Mouse (Mus musculus) neural tube, embryonic 14.5 days (tissue): ENCODE measurements around the gene Ifi205. TPM values are rescaled to one million over a fixed set of nuclear protein-coding genes. Genes with fewer than 3 reads are reported as not detected.
"Not testable (repeated sequence)": the region's sequence is repeated elsewhere in the genome, so short reads cannot be mapped to it uniquely, and the experiment has no call there.

Experiments
- ATAC-seq: fragments of 200-750 bp; cut with Nextera tagmentation; 2 replicates; pipeline ENCODE4 v1.8.0; 2017; ENCODE audit warnings: low read depth, mild to moderate bottlenecking, moderate TSS enrichment, moderate library complexity
- H3K27ac ChIP-seq: fragments of 300-500 bp; sonication (generic); 2 replicates; pipeline ENCODE4 v1.5.1; 2014; ENCODE audit warnings: low read depth, mild to moderate bottlenecking, control low read depth, low read length, moderate library complexity, mixed read lengths
- H3K27me3 ChIP-seq: fragments of 300-500 bp; sonication (generic); 2 replicates; pipeline ENCODE4 v1.6.1; 2014; ENCODE audit warnings: low read length; ENCODE audit not compliant: control insufficient read depth, insufficient read depth
- H3K36me3 ChIP-seq: fragments of 300-500 bp; sonication (generic); 2 replicates; pipeline ENCODE4 v1.6.1; 2014; ENCODE audit warnings: low read length, mixed read lengths; ENCODE audit not compliant: control insufficient read depth, insufficient read depth
- H3K4me1 ChIP-seq: fragments of 300-500 bp; sonication (generic); 2 replicates; pipeline ENCODE4 v1.6.1; 2014; ENCODE audit warnings: low read length; ENCODE audit not compliant: control insufficient read depth, insufficient read depth
- H3K4me2 ChIP-seq: fragments of 300-500 bp; sonication (generic); 2 replicates; pipeline ENCODE4 v1.6.1; 2014; ENCODE audit warnings: mild to moderate bottlenecking, low read depth, low read length, control low read depth
- H3K4me3 ChIP-seq: fragments of 300-500 bp; sonication (generic); 2 replicates; pipeline ENCODE4 v1.5.1; 2014; ENCODE audit warnings: low read depth, low read length, control low read depth, mixed read lengths
- H3K9ac ChIP-seq: fragments of 300-500 bp; sonication (generic); replicated peaks from 2 replicates; pipeline ENCODE4 v1.6.1; 2014; ENCODE audit warnings: low read depth, mild to moderate bottlenecking, control low read depth, low read length, mixed read lengths
- H3K9me3 ChIP-seq: fragments of 300-500 bp; sonication (generic); 2 replicates; pipeline ENCODE4 v1.6.1; 2016; ENCODE audit warnings: low read length; ENCODE audit not compliant: control insufficient read depth
- WGBS: fragments of 180-500 bp; shearing (Covaris S2); extraction: QIAGEN DNeasy Blood & Tissue Kit; methylation state at CpG from one replicate; pipeline ENCODE4 v1.1.7; 2014; 5-methylcytosine and 5-hydroxymethylcytosine counted together
- polyA plus RNA-seq: library from polyadenylated mRNA; unstranded; fragments of >200 nt; fragmentation: Nextera tagmentation; extraction: Ambion mirVana; gene quantifications from 2 replicates; pipeline ENCODE4 v1.2.1, GENCODE M21; 2014

Gene Ifi205
- polyA plus RNA-seq, 1 experiment from 2014 or later, result not detected

DNA sequence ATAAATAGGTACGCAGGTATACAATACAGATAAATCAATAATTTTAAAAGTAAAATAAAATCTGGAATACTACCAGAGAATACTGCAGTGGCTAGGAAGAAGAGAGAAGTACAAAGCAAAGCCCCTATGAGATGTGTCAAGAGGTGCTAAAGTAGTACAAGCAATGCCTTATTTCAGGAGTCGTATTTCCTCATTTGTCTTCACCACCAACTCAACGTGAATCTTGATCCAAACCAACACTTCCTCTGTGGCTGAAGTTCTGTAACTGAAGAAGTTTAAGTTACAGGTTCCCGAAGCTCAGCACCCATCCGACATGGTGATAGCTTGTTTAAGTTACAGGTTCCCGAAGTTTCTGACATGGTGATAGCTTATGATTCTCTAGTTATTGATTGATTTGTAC lies 16.6 kb upstream of the Ifi205 start:
- ATAC-seq, H3K4me1 ChIP-seq, H3K27me3 ChIP-seq, H3K9ac ChIP-seq, H3K9me3 ChIP-seq, H3K27ac ChIP-seq, H3K36me3 ChIP-seq, H3K4me2 ChIP-seq, H3K4me3 ChIP-seq: not testable (repeated sequence)
- 93% methylated on average over 5 of the region's 6 CpGs for WGBS

DNA sequence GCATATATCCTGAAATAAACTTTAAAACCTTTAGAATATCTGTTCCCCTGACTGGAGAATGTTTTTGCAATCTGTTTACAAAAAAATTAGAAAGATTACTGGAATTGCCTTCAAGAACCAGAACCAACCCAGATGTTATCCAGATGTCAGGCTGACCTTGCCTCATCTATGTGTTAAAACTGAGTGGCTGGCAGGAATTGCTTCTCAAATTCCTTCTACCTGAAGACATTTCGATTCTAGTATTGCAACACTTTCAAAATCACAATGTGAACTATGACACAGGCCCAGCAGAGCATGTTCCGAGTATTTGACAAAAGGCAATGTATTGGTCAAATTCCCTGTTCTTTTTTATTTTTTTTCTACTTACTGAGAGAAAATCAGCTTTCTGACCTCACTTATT lies 12.8 kb upstream of the Ifi205 start:
- Histone ChIP-seq H3K9me3 (no peaks in the 10 kb centered on the region), H3K9ac (no peak overlapping the region), H3K4me1 (no peaks in the 10 kb centered on the region), H3K27me3 (no peaks in the 10 kb centered on the region), H3K4me3 (no peak overlapping the region), H3K36me3 (no peaks in the 10 kb centered on the region), H3K27ac (no peak overlapping the region), H3K4me2 (no peak overlapping the region)
- ATAC-seq, result no peak
- 75% methylated on average over 2 of the region's 2 CpGs for WGBS

DNA sequence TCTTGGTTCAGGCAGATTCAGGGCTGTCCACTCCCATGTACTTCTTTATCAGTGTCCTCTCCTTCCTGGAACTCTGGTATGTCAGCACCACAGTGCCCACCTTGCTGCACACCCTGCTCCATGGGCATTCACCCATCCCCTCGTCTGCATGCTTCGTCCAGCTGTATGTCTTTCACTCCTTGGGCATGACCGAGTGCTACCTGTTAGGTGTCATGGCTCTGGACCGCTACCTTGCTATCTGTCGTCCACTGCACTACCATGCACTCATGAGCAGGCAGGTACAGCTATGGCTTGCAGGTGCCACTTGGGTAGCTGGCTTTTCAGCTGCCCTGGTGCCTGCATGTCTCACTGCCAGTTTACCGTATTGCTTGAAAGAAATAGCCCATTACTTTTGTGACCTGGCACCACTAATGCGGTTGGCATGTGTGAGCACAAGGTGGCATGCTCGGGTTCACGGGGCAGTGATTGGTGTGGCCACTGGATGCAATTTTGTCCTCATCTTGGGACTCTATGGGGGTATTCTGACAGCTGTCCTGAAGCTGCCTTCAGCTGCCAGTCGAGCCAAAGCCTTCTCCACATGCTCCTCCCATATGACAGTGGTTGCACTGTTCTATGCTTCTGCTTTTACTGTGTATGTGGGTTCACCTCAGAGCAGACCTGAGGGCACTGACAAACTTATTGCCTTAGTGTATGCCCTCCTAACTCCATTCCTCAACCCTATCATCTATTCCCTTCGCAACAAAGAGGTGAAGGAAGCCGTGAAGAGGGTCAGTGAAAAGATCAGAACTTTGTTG lies 10.7 kb upstream of the Ifi205 start:
- not testable (repeated sequence) for H3K9ac ChIP-seq, H3K27me3 ChIP-seq, H3K36me3 ChIP-seq, ATAC-seq, H3K4me2 ChIP-seq, H3K4me3 ChIP-seq, H3K9me3 ChIP-seq, H3K4me1 ChIP-seq, H3K27ac ChIP-seq
- 89% methylated on average over 12 of the region's 12 CpGs for WGBS

DNA sequence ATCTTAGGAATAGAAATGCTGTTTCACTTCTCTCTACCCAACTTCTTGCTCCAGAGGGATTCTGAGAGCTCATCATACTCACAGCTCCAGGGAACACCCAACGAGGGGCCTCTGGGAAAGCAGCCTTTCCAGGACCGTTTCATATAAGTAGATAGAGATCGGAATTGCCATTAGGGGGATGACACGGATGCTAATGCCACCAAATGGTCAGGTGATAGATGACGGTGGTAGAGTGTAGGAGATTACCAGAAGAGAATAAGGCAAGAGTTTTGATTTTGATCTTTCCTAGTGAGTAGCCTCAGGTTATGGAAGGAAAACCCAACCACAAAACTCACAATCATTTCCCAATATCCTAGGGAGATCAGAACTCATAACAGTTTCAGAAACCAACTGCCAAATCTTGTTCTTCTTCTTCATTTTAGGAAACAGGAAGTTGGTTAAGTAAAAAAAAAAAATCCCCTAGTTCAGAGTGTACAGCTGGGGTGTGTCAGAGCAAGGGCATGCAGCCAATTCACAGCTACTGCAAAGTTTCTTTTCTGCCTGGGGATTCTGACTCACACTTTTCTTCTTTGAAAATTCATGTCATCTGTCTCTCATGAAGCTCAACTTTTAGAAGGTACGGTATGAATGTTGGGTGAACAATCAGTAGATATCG lies 9.0 kb upstream of the Ifi205 start, which contains the start of gene Olfr433:
Olfr433 (plus strand) TSS at position 183 of the 655 bp plus-strand sequence.
- H3K4me2 ChIP-seq, result no peak within 1 kb of the TSS
- ATAC-seq, result no peak
- WGBS, result 91% methylated on average over 7 of the region's 7 CpGs

DNA sequence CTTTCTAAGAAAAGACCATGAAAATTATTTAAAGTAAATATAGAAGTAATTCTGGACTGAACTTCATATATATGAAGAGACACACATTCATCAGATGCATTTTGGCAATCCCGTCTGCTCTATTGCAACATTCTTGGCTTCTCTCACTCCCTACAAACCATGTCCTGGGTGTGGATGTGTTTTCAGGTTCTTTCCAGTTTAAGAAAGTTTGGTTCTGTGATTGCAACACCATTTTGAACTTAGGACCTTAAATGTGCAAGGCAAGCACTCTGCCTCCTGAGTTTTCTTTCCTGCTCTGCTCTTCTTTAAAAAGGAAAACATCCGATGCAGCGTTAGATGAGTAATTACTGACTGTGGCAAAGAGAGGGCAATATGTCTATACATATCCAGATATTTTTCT lies 6.9 kb upstream of the Ifi205 start:
- Histone ChIP-seq H3K4me2 (no peak overlapping the region), H3K27me3 (no peaks in the 10 kb centered on the region), H3K36me3 (no peaks in the 10 kb centered on the region), H3K9me3 (no peaks in the 10 kb centered on the region), H3K9ac (no peak overlapping the region), H3K4me3 (no peak overlapping the region), H3K4me1 (no peaks in the 10 kb centered on the region), H3K27ac (no peak overlapping the region)
- ATAC-seq, result no peak
- WGBS, result 92% methylated on average over 3 of the region's 3 CpGs

More for the DNA sequence above, 9.0 kb upstream of the Ifi205 start, which contains the start of gene Olfr433:
- no peaks in the 10 kb centered on the region for H3K4me1 ChIP-seq
- H3K9me3 ChIP-seq, result no peaks in the 10 kb centered on the region
- H3K9ac ChIP-seq, result no peak within 1 kb of the TSS
- H3K36me3 ChIP-seq, result no peaks in the 10 kb centered on the region
- no peaks in the 10 kb centered on the region for H3K27me3 ChIP-seq
- H3K27ac ChIP-seq, result no peak within 1 kb of the TSS
- H3K4me3 ChIP-seq, result no peak within 1 kb of the TSS

DNA sequence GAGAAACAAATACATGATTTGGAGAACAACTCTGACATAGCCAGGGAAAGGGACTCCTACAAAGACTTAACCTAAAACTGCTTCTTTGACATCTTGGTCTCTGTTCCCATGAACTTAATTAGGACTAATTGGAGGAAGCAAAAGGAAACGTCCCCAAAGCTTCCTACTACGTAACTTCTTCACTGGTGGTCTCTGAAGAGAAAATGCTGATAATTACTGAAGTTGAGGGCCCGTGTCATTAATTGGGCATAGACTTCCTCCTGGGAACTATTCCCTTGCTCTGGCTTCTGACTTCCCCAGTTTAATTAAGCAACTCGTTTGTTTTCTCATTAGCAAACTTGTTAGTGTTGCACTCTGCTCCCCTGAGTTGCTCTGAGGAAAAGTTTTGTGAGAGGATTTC lies 4.2 kb upstream of the Ifi205 start:
- Histone ChIP-seq H3K27me3 (no peaks in the 10 kb centered on the region), H3K36me3 (no peaks in the 10 kb centered on the region), H3K4me3 (no peak overlapping the region), H3K4me1 (no peaks in the 10 kb centered on the region), H3K9ac (no peak overlapping the region), H3K9me3 (no peaks in the 10 kb centered on the region), H3K27ac (no peak overlapping the region), H3K4me2 (no peak overlapping the region)
- ATAC-seq, result no peak
- 65% methylated on average over 4 of the region's 4 CpGs for WGBS

DNA sequence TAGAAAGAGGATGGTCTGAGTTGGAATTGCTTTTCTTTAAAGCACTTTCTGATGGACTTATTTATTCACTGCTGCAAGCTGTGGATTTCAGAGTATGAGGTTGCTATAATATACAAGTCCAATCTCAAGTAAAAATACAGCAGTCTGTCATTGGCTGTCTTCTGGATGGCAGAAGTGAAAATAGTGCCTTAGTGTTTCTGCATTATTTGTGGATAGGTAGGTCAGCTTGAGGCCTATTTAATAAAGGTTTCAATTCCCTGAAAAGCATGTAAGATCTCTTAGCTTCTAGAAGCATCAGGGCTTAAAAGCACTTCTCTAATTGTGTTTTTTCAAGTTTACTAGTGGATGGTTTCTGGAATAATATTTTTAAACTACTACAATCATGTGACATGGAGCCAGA lies 24.6 kb downstream of the Ifi205 start:
- not testable (repeated sequence) for ATAC-seq, H3K27ac ChIP-seq, H3K4me3 ChIP-seq, H3K4me1 ChIP-seq, H3K9ac ChIP-seq, H3K9me3 ChIP-seq, H3K4me2 ChIP-seq, H3K36me3 ChIP-seq, H3K27me3 ChIP-seq

DNA sequence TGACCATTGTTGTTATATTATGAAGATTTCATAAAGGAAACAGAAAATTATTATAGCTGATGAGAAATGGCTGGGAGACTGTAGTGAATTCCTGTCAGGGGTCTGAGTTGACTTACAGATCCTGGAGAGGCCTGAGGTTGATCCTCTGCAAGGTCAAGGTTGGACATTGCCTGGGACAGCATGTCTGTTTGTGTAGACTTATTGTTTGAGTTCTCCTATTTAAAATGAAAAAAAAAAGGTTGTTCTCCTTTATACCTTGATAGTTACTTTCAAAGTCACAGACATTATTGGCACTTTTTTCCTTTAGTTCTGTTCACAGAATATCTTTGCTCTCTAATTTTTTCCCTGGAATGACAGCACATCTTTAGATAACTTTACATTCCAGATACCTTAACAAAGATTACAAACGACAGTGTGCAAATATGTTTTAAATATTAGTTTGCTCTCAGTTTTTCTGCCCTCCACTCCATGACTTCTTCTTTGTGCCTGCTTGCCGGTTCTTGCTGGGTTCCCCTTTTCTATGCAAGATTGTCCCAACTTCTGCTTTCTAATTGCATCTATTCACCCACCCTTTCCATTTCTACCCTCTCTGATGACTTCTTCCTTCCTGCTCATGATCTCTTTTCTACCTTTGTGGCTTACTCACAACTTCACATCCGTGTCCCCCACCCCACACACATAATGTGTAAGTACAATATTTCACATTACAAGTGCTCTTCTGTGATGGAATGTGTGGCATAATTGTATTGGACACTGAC lies 27.1 kb downstream of the Ifi205 start:
- not testable (repeated sequence) for H3K4me1 ChIP-seq, H3K9me3 ChIP-seq, H3K36me3 ChIP-seq, H3K4me3 ChIP-seq, H3K4me2 ChIP-seq, H3K27me3 ChIP-seq, H3K27ac ChIP-seq, ATAC-seq, H3K9ac ChIP-seq
- WGBS, result 81% methylated on average over 2 of the region's 3 CpGs

DNA sequence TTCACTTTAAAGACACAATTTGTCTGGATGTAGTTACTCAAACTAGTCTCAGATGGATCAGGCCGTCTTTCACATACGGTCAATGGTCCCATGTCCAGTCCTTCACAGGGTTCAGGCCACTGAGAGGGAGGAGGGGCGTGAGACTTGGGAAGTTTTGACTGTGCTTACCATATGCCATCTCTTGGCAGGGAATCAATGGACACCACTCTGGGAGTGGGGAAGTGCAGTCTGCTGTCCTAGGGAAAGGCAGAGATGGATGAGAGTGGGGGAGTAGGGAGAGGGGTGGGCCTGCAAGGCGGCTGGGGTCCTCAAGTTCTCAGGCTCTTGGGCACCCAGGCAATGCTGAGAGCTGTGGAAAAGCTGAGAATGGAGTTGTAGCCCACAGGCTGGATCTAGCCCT lies 36.6 kb downstream of the Ifi205 start:
- 88% methylated on average over 4 of the region's 4 CpGs for WGBS
- ATAC-seq, result no peak
- H3K36me3 ChIP-seq, result no peaks in the 10 kb centered on the region
- H3K9ac ChIP-seq, result no peak overlapping the region
- H3K9me3 ChIP-seq, result no peaks in the 10 kb centered on the region
- no peaks in the 10 kb centered on the region for H3K27me3 ChIP-seq
- H3K4me2 ChIP-seq, result no peak overlapping the region
- H3K4me1 ChIP-seq, result no peaks in the 10 kb centered on the region
- no peak overlapping the region for H3K27ac ChIP-seq
- H3K4me3 ChIP-seq, result no peak overlapping the region
